Mouse (Mus musculus): Measurements from ENCODE around the gene Smarcc2.
A peak's percentile ranks its signal among the peaks of the same experiment; 100 is the strongest.

- TF ChIP-seq CTCF (IDR thresholded peaks at IDR 0.05) = 0 out of 2 replicates have a peak, but pooled peaks have one; percentile 4
- TF ChIP-seq EP300 (IDR thresholded peaks at IDR 0.05) = no peak
These were observed 45.8 kb downstream of the Smarcc2 start for GRCm38 (mm10) chr10:128504641-128505370.
